Mouse (Mus musculus) limb, embryonic 12.5 days (tissue): ENCODE measurements around the gene Ndufb4. TPM values are rescaled to one million over a fixed set of nuclear protein-coding genes. Genes with fewer than 3 reads are reported as not detected.

Experiments used
- ATAC-seq: fragments of 200-750 bp; cut with Nextera tagmentation; 2 replicates; pipeline ENCODE4 v1.8.0; 2017; ENCODE audit warnings: low read depth, moderate TSS enrichment; ENCODE audit not compliant: insufficient number of reproducible peaks, insufficient read depth, low FRiP score, low TSS enrichment
- H3K27ac ChIP-seq: fragments of 300-500 bp; sonication (generic); 2 replicates; pipeline ENCODE4 v1.5.1; 2016; ENCODE audit warnings: mild to moderate bottlenecking, moderate library complexity
- H3K27me3 ChIP-seq: fragments of 300-500 bp; sonication (generic); 2 replicates; pipeline ENCODE4 v1.6.1; 2016; ENCODE audit warnings: mild to moderate bottlenecking, moderate library complexity
- H3K36me3 ChIP-seq: fragments of 300-500 bp; sonication (generic); 2 replicates; pipeline ENCODE4 v1.6.1; 2016; ENCODE audit warnings: mild to moderate bottlenecking, moderate library complexity
- H3K4me1 ChIP-seq: fragments of 300-500 bp; sonication (generic); replicated peaks from 2 replicates; pipeline ENCODE4 v1.6.1; 2016
- H3K4me2 ChIP-seq: fragments of 300-500 bp; sonication (generic); 2 replicates; pipeline ENCODE4 v1.6.1; 2016; ENCODE audit warnings: mild to moderate bottlenecking, moderate library complexity
- H3K4me3 ChIP-seq: fragments of 300-500 bp; sonication (generic); replicated peaks from 2 replicates; pipeline ENCODE4 v1.5.1; 2016; ENCODE audit warnings: mild to moderate bottlenecking
- H3K9ac ChIP-seq: fragments of 300-500 bp; sonication (generic); replicated peaks from 2 replicates; pipeline ENCODE4 v1.6.1; 2016; ENCODE audit warnings: mild to moderate bottlenecking, moderate library complexity
- H3K9me3 ChIP-seq: fragments of 300-500 bp; sonication (generic); 2 replicates; pipeline ENCODE4 v1.6.1; 2016; ENCODE audit warnings: mild to moderate bottlenecking, moderate library complexity
- WGBS: fragments of 180-500 bp; shearing (Covaris S2); methylation state at CpG from one replicate; pipeline ENCODE4 v1.1.7; 2016; 5-methylcytosine and 5-hydroxymethylcytosine counted together
- polyA plus RNA-seq: library from polyadenylated mRNA; unstranded; fragments of >200 nt; fragmentation: Nextera tagmentation; extraction: Ambion mirVana; gene quantifications from 2 replicates; pipeline ENCODE4 v1.2.1, GENCODE M21; 2016

The Ndufb4 gene
- polyA plus RNA-seq, 1 experiment from 2014 or later: 74.0 TPM

- Histone ChIP-seq H3K4me2 (no peak overlapping the region), H3K27ac (no peak overlapping the region), H3K4me1 (peaks cover 47% of the 10 kb centered on the region), H3K9me3 (no peaks in the 10 kb centered on the region), H3K4me3 (no peak overlapping the region), H3K36me3 (no peaks in the 10 kb centered on the region), H3K9ac (no peak overlapping the region), H3K27me3 (no peaks in the 10 kb centered on the region; the same call in 1 of the 2 replicates)
- no peak for ATAC-seq
- 77% methylated on average over 14 of the region's 14 CpGs for WGBS
Measured at GRCm38 (mm10) chr16:37687301-37687980, 33.2 kb upstream of the Ndufb4 start.

GRCm38 (mm10) chr16:37686834-37687233 lies 32.6 kb upstream of the Ndufb4 start:
- Histone ChIP-seq H3K27ac (no peak overlapping the region), H3K4me2 (no peak overlapping the region), H3K9me3 (no peaks in the 10 kb centered on the region), H3K36me3 (no peaks in the 10 kb centered on the region), H3K9ac (no peak overlapping the region), H3K27me3 (no peaks in the 10 kb centered on the region; the same call in 1 of the 2 replicates), H3K4me3 (no peak overlapping the region), H3K4me1 (peaks cover 53% of the 10 kb centered on the region)
- no peak for ATAC-seq
- WGBS: 77% methylated on average over 12 of the region's 12 CpGs

- 61% methylated on average over 6 of the region's 6 CpGs for WGBS
- Histone ChIP-seq H3K9ac (no peak overlapping the region), H3K4me1 (peaks cover 53% of the 10 kb centered on the region), H3K4me3 (no peak overlapping the region), H3K4me2 (no peak overlapping the region), H3K27ac (no peak overlapping the region), H3K36me3 (no peaks in the 10 kb centered on the region), H3K9me3 (no peaks in the 10 kb centered on the region), H3K27me3 (no peaks in the 10 kb centered on the region; the same call in 1 of the 2 replicates)
- no peak for ATAC-seq
Measured at GRCm38 (mm10) chr16:37685946-37686600, 31.8 kb upstream of the Ndufb4 start.

- H3K9ac ChIP-seq: peak overlapping the region; percentile 58
- peak overlapping the region; percentile 38 for H3K4me3 ChIP-seq
- H3K27me3 ChIP-seq: no peaks in the 10 kb centered on the region; the same call in 1 of the 2 replicates
- peak overlapping the region; percentile 84 for H3K27ac ChIP-seq
- H3K4me1 ChIP-seq: peaks cover 42% of the 10 kb centered on the region
- no peaks in the 10 kb centered on the region for H3K9me3 ChIP-seq
- ATAC-seq: peak; percentile 74
- H3K4me2 ChIP-seq: peak overlapping the region; percentile 65
- WGBS: 3% methylated on average over 25 of the region's 25 CpGs
- no peaks in the 10 kb centered on the region for H3K36me3 ChIP-seq
Measured at GRCm38 (mm10) chr16:37684634-37685441, 30.6 kb upstream of the Ndufb4 start.

- H3K27ac ChIP-seq: 0 out of 2 replicates have a peak overlapping the region, but pooled peaks have one; percentile 35
- H3K36me3 ChIP-seq: no peaks in the 10 kb centered on the region
- H3K4me2 ChIP-seq: peak overlapping the region; percentile 65
- no peaks in the 10 kb centered on the region; the same call in 1 of the 2 replicates for H3K27me3 ChIP-seq
- H3K9ac ChIP-seq: no peak overlapping the region; the same call in 1 of the 2 replicates
- ATAC-seq: no peak
- peaks cover 37% of the 10 kb centered on the region for H3K4me1 ChIP-seq
- WGBS: 27% methylated on average over 8 of the region's 8 CpGs
- peak overlapping the region; percentile 38; the same call in 1 of the 2 replicates for H3K4me3 ChIP-seq
- H3K9me3 ChIP-seq: no peaks in the 10 kb centered on the region
Measured at GRCm38 (mm10) chr16:37684259-37684633, 30.0 kb upstream of the Ndufb4 start.

- 22% methylated on average over 16 of the region's 16 CpGs for WGBS
- peaks cover 36% of the 10 kb centered on the region for H3K4me1 ChIP-seq
- peak overlapping the region; percentile 65 for H3K4me2 ChIP-seq
- H3K4me3 ChIP-seq: no peak overlapping the region
- H3K9me3 ChIP-seq: no peaks in the 10 kb centered on the region
- no peaks in the 10 kb centered on the region for H3K36me3 ChIP-seq
- no peak overlapping the region; the same call in 1 of the 2 replicates for H3K9ac ChIP-seq
- ATAC-seq: no peak
- H3K27ac ChIP-seq: no peak overlapping the region
- no peaks in the 10 kb centered on the region; the same call in 1 of the 2 replicates for H3K27me3 ChIP-seq
Measured at GRCm38 (mm10) chr16:37683154-37684130, 29.2 kb upstream of the Ndufb4 start.

GRCm38 (mm10) chr16:37682309-37682975 lies 28.2 kb upstream of the Ndufb4 start:
- Histone ChIP-seq H3K4me3 (no peak overlapping the region), H3K27ac (no peak overlapping the region), H3K4me2 (no peak overlapping the region), H3K27me3 (no peaks in the 10 kb centered on the region; the same call in 1 of the 2 replicates), H3K9me3 (no peaks in the 10 kb centered on the region), H3K9ac (no peak overlapping the region), H3K36me3 (no peaks in the 10 kb centered on the region), H3K4me1 (peaks cover 36% of the 10 kb centered on the region)
- no peak for ATAC-seq
- 42% methylated on average over 7 of the region's 7 CpGs for WGBS

- no peaks in the 10 kb centered on the region; the same call in 1 of the 2 replicates for H3K27me3 ChIP-seq
- ATAC-seq: no peak
- H3K4me3 ChIP-seq: no peak overlapping the region
- H3K4me2 ChIP-seq: no peak overlapping the region
- no peaks in the 10 kb centered on the region for H3K9me3 ChIP-seq
- no peaks in the 10 kb centered on the region for H3K36me3 ChIP-seq
- peaks cover 38% of the 10 kb centered on the region for H3K4me1 ChIP-seq
- H3K9ac ChIP-seq: no peak overlapping the region
- no peak overlapping the region for H3K27ac ChIP-seq
- WGBS: 65% methylated on average over 8 of the region's 8 CpGs
Measured at GRCm38 (mm10) chr16:37680831-37681230, 26.6 kb upstream of the Ndufb4 start.

GRCm38 (mm10) chr16:37680216-37680615 lies 26.0 kb upstream of the Ndufb4 start:
- 74% methylated on average over 2 of the region's 2 CpGs for WGBS
- Histone ChIP-seq H3K4me3 (no peak overlapping the region), H3K9me3 (no peaks in the 10 kb centered on the region; the same call in 1 of the 2 replicates), H3K27ac (no peak overlapping the region), H3K27me3 (no peaks in the 10 kb centered on the region; the same call in 1 of the 2 replicates), H3K9ac (no peak overlapping the region), H3K4me2 (no peak overlapping the region), H3K36me3 (no peaks in the 10 kb centered on the region), H3K4me1 (peaks cover 32% of the 10 kb centered on the region)
- no peak for ATAC-seq

- no peak for ATAC-seq
- Histone ChIP-seq H3K27ac (no peak overlapping the region), H3K27me3 (no peaks in the 10 kb centered on the region), H3K4me3 (no peak overlapping the region), H3K9me3 (no peaks in the 10 kb centered on the region; the same call in 1 of the 2 replicates), H3K4me2 (no peak overlapping the region), H3K36me3 (no peaks in the 10 kb centered on the region), H3K4me1 (peaks cover 15% of the 10 kb centered on the region), H3K9ac (no peak overlapping the region)
- 86% methylated on average over 8 of the region's 8 CpGs for WGBS
Measured at GRCm38 (mm10) chr16:37677586-37677985, 23.3 kb upstream of the Ndufb4 start.
